Mouse (Mus musculus): ENCODE data around the gene Rgs1.

Gene Rgs1

DNA sequence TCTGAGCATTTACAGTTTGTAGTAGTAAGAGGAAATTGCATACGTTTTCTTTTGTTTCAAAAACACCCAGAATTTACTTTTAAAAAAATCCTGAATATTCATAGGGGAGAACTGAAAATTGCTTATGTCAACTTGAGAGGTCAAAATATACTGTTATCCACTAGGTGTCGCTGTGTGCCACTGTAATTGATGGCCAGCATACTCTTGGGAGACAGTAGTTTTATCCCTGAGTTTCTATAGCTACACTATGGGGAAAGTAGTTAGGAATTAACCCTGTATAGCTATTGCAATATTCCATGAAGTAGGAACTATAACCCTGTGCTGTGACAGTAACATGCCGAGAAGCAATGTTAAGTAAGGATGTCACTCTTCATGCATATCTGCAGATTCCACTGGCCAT is 51.4 kb downstream of the Rgs1 start:
- no peak for DNase-seq (ENCODE audit: low spot score)

Measured in spleen, adult 12 weeks (tissue).